Mouse (Mus musculus) megakaryocyte-erythroid progenitor cell, adult 5-6 weeks (primary cell): ENCODE results near the gene Aspm. TPM values are rescaled to one million over a fixed set of nuclear protein-coding genes. Genes with fewer than 3 reads are reported as not detected.
A peak's percentile ranks its signal among the peaks of the same experiment; 100 is the strongest.
"Not testable (repeated sequence)": the region's sequence is repeated elsewhere in the genome, so short reads cannot be mapped to it uniquely, and the experiment has no call there.

Experiments used
- ATAC-seq: replicated peaks from 2 replicates; pipeline ENCODE4 v1.8.0; 2016; ENCODE audit warnings: mild to moderate bottlenecking, inconsistent platforms; ENCODE audit not compliant: severe bottlenecking, poor library complexity, low FRiP score, low TSS enrichment
- total RNA-seq, 2 experiments: library from RNA; stranded (forward) in 1 of 2; stranded (reverse) in 1 of 2; fragments of 200-1000, 215-1000 nt in 1 of 2; fragments of >200 nt in 1 of 2; fragmentation: Nextera tagmentation in 1 of 2; gene quantifications; 2 replicates each; pipeline ENCODE4 v1.2.3; 2014 to 2017

Aspm gene
- total RNA-seq (2014; fragmentation: Nextera tagmentation): 26.5 and 32.8 TPM in 2 replicates
- 44.5 and 49.7 TPM in 2 replicates for total RNA-seq (2017)

DNA sequence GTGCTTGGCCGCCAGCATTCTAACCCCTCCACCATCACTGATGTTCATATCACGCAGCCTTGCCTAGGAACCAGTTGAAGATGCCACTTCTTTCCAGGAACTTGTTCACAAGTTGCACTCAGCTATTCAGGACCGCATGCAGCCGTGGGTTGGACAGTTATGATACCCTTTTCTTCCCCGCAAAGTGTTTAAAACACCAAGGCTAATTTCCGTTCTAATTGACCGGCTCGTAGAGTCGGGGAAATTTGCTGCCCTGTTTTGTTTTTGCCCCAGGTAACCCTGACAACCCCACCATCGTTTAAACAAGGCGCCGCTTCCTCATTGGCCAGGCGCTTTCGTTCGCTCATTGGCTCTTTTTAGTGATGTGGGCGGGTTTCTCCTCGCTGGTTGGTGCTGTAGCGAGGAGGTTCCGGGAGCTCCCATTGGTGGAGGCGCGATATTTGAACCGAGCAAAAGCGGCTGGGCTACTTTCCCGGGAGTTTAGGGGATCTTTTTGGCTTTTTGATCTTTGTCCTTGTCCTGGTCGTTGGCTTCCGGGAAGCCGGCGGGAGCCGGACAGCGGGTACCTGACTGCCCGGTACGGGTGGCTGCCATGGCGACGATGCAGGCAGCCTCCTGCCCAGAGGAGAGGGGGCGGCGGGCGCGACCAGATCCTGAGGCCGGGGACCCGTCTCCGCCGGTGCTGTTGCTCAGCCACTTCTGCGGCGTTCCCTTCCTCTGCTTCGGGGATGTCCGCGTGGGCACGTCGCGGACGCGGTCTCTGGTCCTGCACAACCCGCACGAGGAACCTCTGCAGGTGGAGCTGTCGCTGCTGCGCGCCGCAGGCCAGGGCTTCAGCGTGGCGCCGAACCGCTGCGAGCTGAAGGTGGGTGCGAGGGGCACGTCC, at the start of gene Aspm:
TSS of gene Aspm (plus strand) at position 433 of the 886 bp plus-strand sequence.
- peak; percentile 98 for ATAC-seq

- no peak for ATAC-seq
Measured at GRCm38 (mm10) chr1:139405766-139406165, 48.8 kb upstream of the Aspm start.

DNA sequence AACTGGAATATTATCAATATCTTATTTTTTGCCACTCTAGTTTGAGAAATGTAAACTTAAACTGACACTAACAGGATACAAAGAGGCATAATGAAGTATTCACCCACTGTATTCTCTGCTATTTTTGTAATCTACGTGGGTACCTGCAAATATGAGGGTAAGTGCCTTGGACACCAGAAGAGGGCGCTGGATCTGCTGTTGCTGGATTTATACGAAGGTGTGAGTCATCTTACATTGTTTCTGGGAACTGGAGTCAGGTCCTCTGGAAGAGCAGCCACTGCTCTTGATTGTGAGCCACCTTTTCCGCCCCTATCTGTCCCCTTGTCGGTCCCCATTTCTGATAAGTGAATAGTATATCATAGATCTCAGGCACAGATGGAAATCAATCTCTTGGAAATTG, 46.9 kb upstream of the Aspm start:
- no peak for ATAC-seq

GRCm38 (mm10) chr1:139412365-139412764, 42.2 kb upstream of the Aspm start:
- ATAC-seq: not testable (repeated sequence)

- ATAC-seq: no peak
Measured at GRCm38 (mm10) chr1:139413465-139413864, 41.1 kb upstream of the Aspm start.

DNA sequence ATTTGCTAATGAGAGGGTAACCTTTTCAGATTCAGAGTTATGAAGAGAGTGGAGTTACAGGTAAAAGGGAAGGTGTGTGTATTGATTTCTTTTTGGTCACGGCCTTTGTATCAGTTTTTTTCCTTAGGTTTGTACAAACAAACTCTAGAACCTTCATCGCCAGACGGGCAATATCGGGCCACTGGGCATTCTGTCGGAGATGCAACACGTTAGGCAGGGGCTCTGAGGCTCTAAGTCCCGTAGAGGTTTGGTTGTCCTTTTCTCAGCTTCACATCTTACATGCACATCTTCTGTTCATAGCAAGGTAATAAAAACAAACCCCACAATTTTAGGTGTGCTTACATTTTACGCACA, 33.1 kb upstream of the Aspm start:
- peak; percentile 47 for ATAC-seq

DNA sequence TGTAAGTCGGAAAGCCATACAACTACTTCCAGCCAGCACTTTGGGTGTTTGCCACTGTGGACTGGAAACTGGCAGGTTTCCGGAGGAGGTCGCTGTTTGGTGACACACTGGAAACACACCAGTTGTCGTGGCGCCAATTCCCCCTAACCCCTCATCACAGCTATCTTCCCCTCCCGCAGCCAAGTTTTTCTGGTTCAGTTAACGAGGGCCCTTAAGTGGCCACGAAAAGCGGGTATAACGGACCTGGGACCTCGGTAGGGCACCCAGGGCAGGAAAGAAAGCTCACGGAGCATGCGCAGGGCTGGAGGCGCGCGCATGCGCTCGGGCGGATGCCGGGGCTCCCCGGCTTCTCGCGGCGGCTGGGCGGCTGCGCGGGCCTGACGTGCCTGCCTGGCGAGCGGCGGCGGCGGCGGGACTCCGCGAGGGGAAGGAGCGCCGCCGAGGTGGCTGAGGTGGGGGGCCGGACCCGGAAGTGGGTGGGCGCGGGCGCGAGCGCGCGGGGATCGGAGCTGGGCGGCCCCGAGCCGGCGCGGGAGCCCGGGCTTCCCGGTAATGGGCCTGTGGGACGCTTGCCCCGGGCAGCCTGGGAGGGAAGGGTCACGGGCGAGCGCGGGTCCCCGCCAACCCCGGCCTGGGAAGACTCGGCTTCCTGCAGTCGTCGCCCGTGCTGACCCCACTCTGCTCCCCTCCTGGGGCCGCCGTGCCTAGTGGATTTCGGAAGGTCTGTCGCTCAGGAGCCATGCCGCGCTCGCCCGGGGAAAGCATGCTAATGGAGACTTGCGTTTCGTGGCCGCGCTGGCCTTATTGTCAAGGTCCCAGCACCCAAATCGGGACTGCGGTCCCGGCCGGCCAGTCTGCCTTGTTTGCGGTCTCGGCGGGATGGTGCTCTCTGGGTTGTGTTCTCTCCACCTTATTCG, 32.4 kb upstream of the Aspm start, which contains the start of gene Zbtb41:
TSS of gene Zbtb41 (plus strand) at position 414 of the 917 bp plus-strand sequence.
- ATAC-seq: peak; percentile 86

GRCm38 (mm10) chr1:139422941-139423340, 31.6 kb upstream of the Aspm start:
- ATAC-seq: peak; percentile 50

DNA sequence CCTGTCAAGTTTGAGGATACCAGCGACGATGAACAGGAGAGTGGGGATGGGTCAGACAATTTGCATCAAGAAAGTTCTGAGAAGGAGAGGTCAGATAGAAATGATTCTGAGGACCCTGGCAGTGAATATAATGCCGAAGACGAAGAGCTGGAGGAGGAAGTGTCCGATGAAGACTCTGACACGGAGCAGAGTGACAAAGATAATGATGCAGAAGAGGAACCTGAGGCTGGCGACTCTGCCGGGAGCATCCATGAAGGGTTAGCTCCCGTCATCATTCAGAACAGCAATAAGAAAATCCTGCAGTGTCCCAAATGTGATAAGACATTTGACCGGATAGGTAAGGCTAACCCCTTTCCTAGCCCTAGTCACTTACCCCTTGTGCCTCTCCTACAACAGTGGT, 30.6 kb upstream of the Aspm start:
- ATAC-seq: no peak

GRCm38 (mm10) chr1:139425006-139425405, 29.6 kb upstream of the Aspm start:
- ATAC-seq: no peak

DNA sequence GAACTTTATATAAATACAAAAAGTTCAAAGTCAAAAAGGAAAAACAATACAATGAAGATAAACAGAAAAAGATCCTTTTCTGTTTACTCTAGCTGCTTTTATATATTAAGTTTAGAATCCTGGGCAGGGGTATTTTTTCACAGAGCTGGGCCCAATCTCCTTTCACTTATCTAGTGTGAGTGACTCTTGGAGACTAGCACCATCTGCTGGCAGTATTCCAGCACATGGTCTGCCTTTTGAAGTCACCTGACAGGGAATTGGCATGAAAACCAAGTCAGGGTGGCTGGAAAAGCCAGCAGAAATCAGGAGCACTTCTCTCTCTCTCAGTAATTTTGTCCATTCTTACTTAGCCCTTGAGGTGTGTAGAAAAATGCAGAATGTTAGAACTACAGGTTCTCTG, 16.2 kb upstream of the Aspm start:
- ATAC-seq: no peak

GRCm38 (mm10) chr1:139443103-139443502, 11.5 kb upstream of the Aspm start:
- ATAC-seq: not testable (repeated sequence)

GRCm38 (mm10) chr1:139455226-139455869, 776 bp downstream of the Aspm start:
- ATAC-seq: peak; percentile 28

- peak; percentile 51 for ATAC-seq
Measured at GRCm38 (mm10) chr1:139460807-139461206, 6.2 kb downstream of the Aspm start.

- peak; percentile 99 for ATAC-seq
Measured at GRCm38 (mm10) chr1:139465936-139466335, 11.4 kb downstream of the Aspm start.

GRCm38 (mm10) chr1:139478898-139479297, 24.3 kb downstream of the Aspm start:
- no peak for ATAC-seq

GRCm38 (mm10) chr1:139480246-139480645, 25.7 kb downstream of the Aspm start:
- no peak for ATAC-seq

GRCm38 (mm10) chr1:139481146-139481545, 26.6 kb downstream of the Aspm start:
- ATAC-seq: no peak

DNA sequence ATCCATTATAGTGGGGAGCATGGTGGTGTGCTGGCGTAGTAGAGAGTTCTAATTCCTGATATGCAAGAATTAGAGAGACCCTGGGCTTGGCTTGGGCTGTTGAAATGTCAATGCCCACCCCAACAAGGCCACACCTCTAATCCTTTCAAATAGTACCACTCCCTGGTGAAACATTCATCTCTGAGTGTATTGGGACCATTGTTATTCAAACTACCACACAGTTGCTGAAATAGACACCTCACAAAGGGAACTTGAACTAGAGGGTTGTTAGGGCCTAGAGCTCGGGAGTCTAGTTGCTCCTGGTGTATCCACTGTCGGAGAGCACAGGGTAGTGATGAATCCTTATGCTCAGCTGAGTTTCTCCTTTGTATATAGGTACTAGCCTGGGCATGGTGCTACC, 40.1 kb downstream of the Aspm start:
- ATAC-seq: no peak

DNA sequence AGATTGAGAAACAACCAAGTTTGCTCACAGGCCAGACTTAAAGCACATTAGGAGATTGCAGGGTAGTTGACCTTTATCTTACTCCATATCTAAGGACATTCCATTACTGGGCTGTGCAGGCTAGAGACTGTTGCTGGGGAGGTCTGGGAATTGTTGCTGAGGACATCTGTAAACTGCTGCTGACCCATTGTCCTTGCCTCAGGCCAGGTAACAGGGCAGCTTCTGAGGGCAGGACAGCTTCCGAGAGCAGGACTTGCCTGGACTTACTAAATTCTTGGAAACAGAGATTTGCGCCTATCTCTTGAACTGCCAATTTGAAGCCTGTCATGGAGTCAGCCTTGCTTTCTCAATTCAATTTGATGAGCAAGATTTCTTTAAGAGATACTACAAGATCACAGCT, 40.8 kb downstream of the Aspm start:
- ATAC-seq: no peak
